Mouse (Mus musculus) embryonic facial prominence, embryonic 11.5 days (tissue): ENCODE results near the gene Zfp715. TPM values are rescaled to one million over a fixed set of nuclear protein-coding genes. Genes with fewer than 3 reads are reported as not detected.
"Not testable (repeated sequence)": the region's sequence is repeated elsewhere in the genome, so short reads cannot be mapped to it uniquely, and the experiment has no call there.

ENCODE experiments used
- ATAC-seq: fragments of 200-750 bp; cut with Nextera tagmentation; replicated peaks from 2 replicates; pipeline ENCODE4 v1.8.0; 2017; ENCODE audit warnings: low read depth; ENCODE audit not compliant: insufficient number of reproducible peaks, low FRiP score, low TSS enrichment
- DNase-seq: peaks from one replicate; pipeline ENCODE4 v3.0.0-alpha.2; 2015; ENCODE audit warnings: low spot score
- H3K27ac ChIP-seq: fragments of 300-500 bp; sonication (generic); replicated peaks from 2 replicates; pipeline ENCODE4 v1.5.1; 2014; ENCODE audit warnings: mild to moderate bottlenecking, low read depth, low read length, control low read depth
- H3K27me3 ChIP-seq: fragments of 300-500 bp; sonication (generic); 2 replicates; pipeline ENCODE4 v1.6.1; 2014; ENCODE audit warnings: mild to moderate bottlenecking, low read length, moderate library complexity, mixed read lengths; ENCODE audit not compliant: control insufficient read depth, insufficient read depth
- H3K36me3 ChIP-seq: fragments of 300-500 bp; sonication (generic); replicated peaks from 2 replicates; pipeline ENCODE4 v1.6.1; 2014; ENCODE audit warnings: low read depth, mild to moderate bottlenecking, low read length, moderate library complexity, mixed read lengths; ENCODE audit not compliant: control insufficient read depth, insufficient read depth
- H3K4me1 ChIP-seq: fragments of 300-500 bp; sonication (generic); 2 replicates; pipeline ENCODE4 v1.6.1; 2014; ENCODE audit warnings: low read length, mixed read lengths; ENCODE audit not compliant: control insufficient read depth, insufficient read depth
- H3K4me2 ChIP-seq: fragments of 300-500 bp; sonication (generic); 2 replicates; pipeline ENCODE4 v1.6.1; 2014; ENCODE audit warnings: low read depth, mild to moderate bottlenecking, control low read depth, low read length, moderate library complexity
- H3K4me3 ChIP-seq: fragments of 300-500 bp; sonication (generic); 2 replicates; pipeline ENCODE4 v1.5.1; 2014; ENCODE audit warnings: low read depth, low read length, control low read depth
- H3K9ac ChIP-seq: fragments of 300-500 bp; sonication (generic); replicated peaks from 2 replicates; pipeline ENCODE4 v1.6.1; 2014; ENCODE audit warnings: mild to moderate bottlenecking, control low read depth, low read length
- H3K9me3 ChIP-seq: fragments of 300-500 bp; sonication (generic); replicated peaks from 2 replicates; pipeline ENCODE4 v1.6.1; 2016; ENCODE audit warnings: mild to moderate bottlenecking, low read length, inconsistent platforms, mixed read lengths; ENCODE audit not compliant: control insufficient read depth
- WGBS: fragments of 180-500 bp; shearing (Covaris S2); extraction: QIAGEN DNeasy Blood & Tissue Kit; methylation state at CpG from one replicate; pipeline ENCODE4 v1.1.7; 2014; 5-methylcytosine and 5-hydroxymethylcytosine counted together
- polyA plus RNA-seq: library from polyadenylated mRNA; unstranded; fragments of >200 nt; fragmentation: Nextera tagmentation; extraction: Ambion mirVana; gene quantifications from 2 replicates; pipeline ENCODE4 v1.2.1, GENCODE M21; 2014

Gene Zfp715
- polyA plus RNA-seq, 1 experiment from 2014 or later: 17.9 TPM

- H3K4me1 ChIP-seq, H3K36me3 ChIP-seq, DNase-seq, H3K27me3 ChIP-seq, H3K9me3 ChIP-seq, H3K4me2 ChIP-seq, H3K27ac ChIP-seq, ATAC-seq, H3K9ac ChIP-seq, H3K4me3 ChIP-seq: not testable (repeated sequence)
- 65% methylated on average over 5 of the region's 5 CpGs for WGBS
Observed at GRCm38 (mm10) chr7:43349623-43350022, 36.5 kb upstream of the Zfp715 start.

- Histone ChIP-seq H3K36me3 (no peaks in the 10 kb centered on the region), H3K27ac (no peak overlapping the region), H3K4me2 (no peak overlapping the region), H3K9ac (no peak overlapping the region), H3K9me3 (no peaks in the 10 kb centered on the region), H3K4me3 (no peak overlapping the region), H3K27me3 (no peaks in the 10 kb centered on the region), H3K4me1 (no peaks in the 10 kb centered on the region)
- ATAC-seq (no peak), DNase-seq (no peak)
- 91% methylated on average over 1 of the region's 1 CpGs for WGBS
Observed at GRCm38 (mm10) chr7:43346571-43346970, 33.5 kb upstream of the Zfp715 start.

- no peak for DNase-seq
- no peaks in the 10 kb centered on the region for H3K27me3 ChIP-seq
- WGBS: 55% methylated on average over 4 of the region's 4 CpGs
- no peak overlapping the region for H3K27ac ChIP-seq
- no peak overlapping the region for H3K9ac ChIP-seq
- H3K4me2 ChIP-seq: no peak overlapping the region
- ATAC-seq: no peak
- no peaks in the 10 kb centered on the region for H3K36me3 ChIP-seq
- H3K9me3 ChIP-seq: no peaks in the 10 kb centered on the region
- no peak overlapping the region for H3K4me3 ChIP-seq
- H3K4me1 ChIP-seq: no peaks in the 10 kb centered on the region
Observed at GRCm38 (mm10) chr7:43346148-43346547, 33.1 kb upstream of the Zfp715 start.

GRCm38 (mm10) chr7:43344491-43344890, 31.4 kb upstream of the Zfp715 start:
- WGBS: 82% methylated on average over 4 of the region's 4 CpGs
- DNase-seq: no peak
- no peak overlapping the region for H3K4me3 ChIP-seq
- no peak overlapping the region for H3K9ac ChIP-seq
- ATAC-seq: no peak
- H3K4me1 ChIP-seq: no peaks in the 10 kb centered on the region
- H3K27me3 ChIP-seq: no peaks in the 10 kb centered on the region
- H3K4me2 ChIP-seq: no peak overlapping the region
- H3K27ac ChIP-seq: no peak overlapping the region
- H3K36me3 ChIP-seq: no peaks in the 10 kb centered on the region
- no peaks in the 10 kb centered on the region for H3K9me3 ChIP-seq

- H3K27me3 ChIP-seq: no peaks in the 10 kb centered on the region
- DNase-seq (no peak), ATAC-seq (no peak)
- H3K27ac ChIP-seq: no peak overlapping the region
- 65% methylated on average over 2 of the region's 2 CpGs for WGBS
- no peaks in the 10 kb centered on the region for H3K9me3 ChIP-seq
- H3K4me2 ChIP-seq: no peak overlapping the region
- no peak overlapping the region for H3K4me3 ChIP-seq
- H3K9ac ChIP-seq: no peak overlapping the region
- no peaks in the 10 kb centered on the region for H3K36me3 ChIP-seq
- H3K4me1 ChIP-seq: no peaks in the 10 kb centered on the region
Observed at GRCm38 (mm10) chr7:43344020-43344419, 30.9 kb upstream of the Zfp715 start.

- no peak overlapping the region for H3K4me3 ChIP-seq
- H3K9me3 ChIP-seq: no peaks in the 10 kb centered on the region
- H3K36me3 ChIP-seq: no peaks in the 10 kb centered on the region
- H3K27me3 ChIP-seq: no peaks in the 10 kb centered on the region
- ATAC-seq (no peak), DNase-seq (no peak)
- no peaks in the 10 kb centered on the region for H3K4me1 ChIP-seq
- 77% methylated on average over 5 of the region's 5 CpGs for WGBS
- H3K27ac ChIP-seq: no peak overlapping the region
- no peak overlapping the region for H3K4me2 ChIP-seq
- H3K9ac ChIP-seq: no peak overlapping the region
Observed at GRCm38 (mm10) chr7:43343191-43343590, 30.1 kb upstream of the Zfp715 start.

- WGBS: 84% methylated on average over 4 of the region's 4 CpGs
- ATAC-seq: no peak
Observed at GRCm38 (mm10) chr7:43340771-43341170, 27.7 kb upstream of the Zfp715 start.

GRCm38 (mm10) chr7:43333899-43334298, 20.8 kb upstream of the Zfp715 start:
- no peak overlapping the region for H3K27ac ChIP-seq
- H3K36me3 ChIP-seq: no peaks in the 10 kb centered on the region
- ATAC-seq (no peak), DNase-seq (no peak)
- H3K27me3 ChIP-seq: no peaks in the 10 kb centered on the region
- H3K9ac ChIP-seq: no peak overlapping the region
- H3K9me3 ChIP-seq: no peaks in the 10 kb centered on the region
- no peak overlapping the region for H3K4me2 ChIP-seq
- 59% methylated on average over 2 of the region's 2 CpGs for WGBS
- no peak overlapping the region for H3K4me3 ChIP-seq
- H3K4me1 ChIP-seq: no peaks in the 10 kb centered on the region

More at GRCm38 (mm10) chr7:43340771-43341170, 27.7 kb upstream of the Zfp715 start:
- Histone ChIP-seq H3K9ac (no peak overlapping the region), H3K4me2 (no peak overlapping the region), H3K9me3 (no peaks in the 10 kb centered on the region), H3K4me1 (no peaks in the 10 kb centered on the region), H3K4me3 (no peak overlapping the region), H3K36me3 (no peaks in the 10 kb centered on the region), H3K27me3 (no peaks in the 10 kb centered on the region), H3K27ac (no peak overlapping the region)
- no peak for DNase-seq
